Mouse (Mus musculus): Measurements from ENCODE around the gene Tspyl1. TPM values are rescaled to one million over a fixed set of nuclear protein-coding genes. Genes with fewer than 3 reads are reported as not detected.

The Tspyl1 gene
- total and polyA plus RNA-seq, 3 experiments: 10.8 to 16.3 TPM; not detected in 1

- no peaks in the 10 kb centered on the region for H3K79me2 ChIP-seq (ENCODE audit: control insufficient read depth, insufficient read depth, low read length, poor library complexity)
- H3K27me3 ChIP-seq (ENCODE audit: control insufficient read depth in 1 of 2, insufficient read depth in 2 of 2, low read length in 2 of 2): no peaks in the 10 kb centered on the region; a peak in 1 of 4 replicates
- TF ChIP-seq CHD2 (IDR thresholded peaks at IDR 0.05; ENCODE audit: low read length) (no peak), MXI1 (IDR thresholded peaks at IDR 0.05; ENCODE audit: low read depth, low read length) (no peak), SIN3A (IDR thresholded peaks at IDR 0.05; ENCODE audit: low read length) (no peak), ZNF384 (IDR thresholded peaks at IDR 0.05; ENCODE audit: low read depth, low read length) (no peak), ELF1 (IDR thresholded peaks at IDR 0.05; ENCODE audit: low read depth, low read length) (no peak), TCF12 (IDR thresholded peaks at IDR 0.05; ENCODE audit: low read depth, low read length) (no peak), ZC3H11A (IDR thresholded peaks at IDR 0.05; ENCODE audit: low read depth, low read length) (no peak), UBTF (IDR thresholded peaks at IDR 0.05; ENCODE audit: borderline replicate concordance, insufficient read depth, low read depth, low read length) (no peak), JUND (IDR thresholded peaks at IDR 0.05; ENCODE audit: low read depth, low read length) (no peak)
- H3K36me3 ChIP-seq (ENCODE audit: control insufficient read depth in 1 of 2, insufficient read depth in 2 of 2, low read length in 2 of 2): no peaks in the 10 kb centered on the region
- no peak for DNase-seq (ENCODE audit: low read depth, low spot score)
- no peaks in the 10 kb centered on the region for H3K9me3 ChIP-seq (replicated peaks; ENCODE audit: insufficient read depth, low read length)
- H3K4me1 ChIP-seq (ENCODE audit: control insufficient read depth in 1 of 2, insufficient read depth in 2 of 2, low read length in 2 of 2): no peaks in the 10 kb centered on the region
- H3K9ac ChIP-seq (ENCODE audit: control insufficient read depth, low read depth, low read length, poor library complexity, severe bottlenecking): no peak overlapping the region
- H3K4me3 ChIP-seq (ENCODE audit: control insufficient read depth in 1 of 2, insufficient read depth in 1 of 2, low read depth in 2 of 2, low read length in 2 of 2): no peak overlapping the region
- no peak overlapping the region for H3K27ac ChIP-seq (ENCODE audit: control insufficient read depth, low read depth, low read length)
Measured at GRCm38 (mm10) chr10:34246106-34246505, 35.9 kb upstream of the Tspyl1 start.

GRCm38 (mm10) chr10:34247757-34248156 lies 34.2 kb upstream of the Tspyl1 start:
- H3K4me3 ChIP-seq (ENCODE audit: control insufficient read depth in 1 of 2, insufficient read depth in 1 of 2, low read depth in 2 of 2, low read length in 2 of 2): no peak overlapping the region
- no peak for DNase-seq (ENCODE audit: low read depth, low spot score)
- no peak for TF ChIP-seq ZMIZ1 (IDR thresholded peaks at IDR 0.05; ENCODE audit: low read depth, low read length)
- TF ChIP-seq ZNF384 (IDR thresholded peaks at IDR 0.05; ENCODE audit: low read depth, low read length): no peak
- no peak for TF ChIP-seq GATA1 (IDR thresholded peaks at IDR 0.05; ENCODE audit: low read depth, low read length)
- TF ChIP-seq E2F4 (IDR thresholded peaks at IDR 0.05; ENCODE audit: borderline replicate concordance, low read depth, low read length): no peak
- no peak for TF ChIP-seq ZKSCAN1 (IDR thresholded peaks at IDR 0.05; ENCODE audit: low read depth, low read length)
- no peak for TF ChIP-seq POLR2AphosphoS5 (IDR thresholded peaks at IDR 0.05; ENCODE audit: borderline replicate concordance, low read depth, low read length)
- no peak for TF ChIP-seq TBP (IDR thresholded peaks at IDR 0.05; ENCODE audit: low read depth, low read length)
- TF ChIP-seq SMC3 (IDR thresholded peaks at IDR 0.05; ENCODE audit: low read depth, low read length): no peak
- TF ChIP-seq MAX (IDR thresholded peaks at IDR 0.05; ENCODE audit: low read length): no peak
- no peak for TF ChIP-seq CTCF (IDR thresholded peaks at IDR 0.05 in 2 of 3, conservative IDR thresholded peaks at IDR 0.05 in 1 of 3; ENCODE audit: control insufficient read depth in 1 of 3, insufficient read depth in 1 of 3, low read depth in 2 of 3, low read length in 3 of 3, poor library complexity in 1 of 3, severe bottlenecking in 1 of 3)
- TF ChIP-seq GABPA (IDR thresholded peaks at IDR 0.05; ENCODE audit: low read depth, low read length): no peak
- no peak for TF ChIP-seq RCOR1 (IDR thresholded peaks at IDR 0.05; ENCODE audit: low read depth, low read length)
- TF ChIP-seq CHD2 (IDR thresholded peaks at IDR 0.05; ENCODE audit: low read length): no peak
- TF ChIP-seq EP300 (IDR thresholded peaks at IDR 0.05; ENCODE audit: low read depth in 1 of 2, low read length in 2 of 2): no peak
- no peak for TF ChIP-seq NELFE (IDR thresholded peaks at IDR 0.05; ENCODE audit: low read depth, low read length)
- TF ChIP-seq ELF1 (IDR thresholded peaks at IDR 0.05; ENCODE audit: low read depth, low read length): no peak
- TF ChIP-seq POLR2AphosphoS2 (IDR thresholded peaks at IDR 0.05; ENCODE audit: low read length): no peak
- TF ChIP-seq MAFK (IDR thresholded peaks at IDR 0.05; ENCODE audit: borderline replicate concordance, low read depth, low read length): no peak
- H3K27ac ChIP-seq (ENCODE audit: control insufficient read depth, low read depth, low read length): no peak overlapping the region
- H3K27me3 ChIP-seq (ENCODE audit: control insufficient read depth in 1 of 2, insufficient read depth in 2 of 2, low read length in 2 of 2): no peaks in the 10 kb centered on the region; a peak in 1 of 4 replicates
- H3K79me2 ChIP-seq (ENCODE audit: control insufficient read depth, insufficient read depth, low read length, poor library complexity): no peaks in the 10 kb centered on the region
- no peak overlapping the region for H3K9ac ChIP-seq (ENCODE audit: control insufficient read depth, low read depth, low read length, poor library complexity, severe bottlenecking)
- no peaks in the 10 kb centered on the region for H3K36me3 ChIP-seq (ENCODE audit: control insufficient read depth in 1 of 2, insufficient read depth in 2 of 2, low read length in 2 of 2)
- no peaks in the 10 kb centered on the region for H3K4me1 ChIP-seq (ENCODE audit: control insufficient read depth in 1 of 2, insufficient read depth in 2 of 2, low read length in 2 of 2)
- H3K9me3 ChIP-seq (replicated peaks; ENCODE audit: insufficient read depth, low read length): no peaks in the 10 kb centered on the region

All from MEL (cell line).